Mouse (Mus musculus): ENCODE measurements around the gene Ccin. TPM values are rescaled to one million over a fixed set of nuclear protein-coding genes. Genes with fewer than 3 reads are reported as not detected.

Ccin gene
- polyA plus RNA-seq, 1 experiment from 2014 or later, result not detected

GRCm38 (mm10) chr4:44004126-44004525 lies 20.8 kb downstream of the Ccin start, which contains the start of gene Clta:
Gene Clta (plus strand): TSS chr4:44004452.
- no peak within 1 kb of the TSS for H3K4me2 ChIP-seq (replicated peaks)
- no peak for ATAC-seq (ENCODE audit: insufficient number of reproducible peaks, insufficient read depth, low FRiP score, low TSS enrichment)
- no peaks in the 10 kb centered on the region for H3K36me3 ChIP-seq
- H3K9ac ChIP-seq, result no peak within 1 kb of the TSS
- no peaks in the 10 kb centered on the region for H3K4me1 ChIP-seq
- no peaks in the 10 kb centered on the region for H3K27me3 ChIP-seq
- H3K4me3 ChIP-seq, result no peak within 1 kb of the TSS
- no peak within 1 kb of the TSS for H3K27ac ChIP-seq
- 87% methylated on average over 5 of the region's 5 CpGs for WGBS
- no peaks in the 10 kb centered on the region for H3K9me3 ChIP-seq

GRCm38 (mm10) chr4:44004623-44005409 lies 21.5 kb downstream of the Ccin start:
- Histone ChIP-seq H3K4me1 (no peaks in the 10 kb centered on the region), H3K4me3 (no peak overlapping the region), H3K27ac (no peak overlapping the region), H3K36me3 (no peaks in the 10 kb centered on the region), H3K4me2 (replicated peaks) (no peak overlapping the region), H3K9ac (no peak overlapping the region), H3K9me3 (no peaks in the 10 kb centered on the region), H3K27me3 (no peaks in the 10 kb centered on the region)
- WGBS, result 71% methylated on average over 3 of the region's 3 CpGs
- no peak for ATAC-seq (ENCODE audit: insufficient number of reproducible peaks, insufficient read depth, low FRiP score, low TSS enrichment)

GRCm38 (mm10) chr4:44010176-44010575 lies 26.9 kb downstream of the Ccin start:
- ATAC-seq (ENCODE audit: insufficient number of reproducible peaks, insufficient read depth, low FRiP score, low TSS enrichment), result no peak
- Histone ChIP-seq H3K9ac (no peak overlapping the region), H3K4me3 (no peak overlapping the region), H3K9me3 (no peaks in the 10 kb centered on the region), H3K27ac (no peak overlapping the region), H3K36me3 (no peaks in the 10 kb centered on the region), H3K4me2 (replicated peaks) (no peak overlapping the region), H3K4me1 (peaks cover 20% of the 10 kb centered on the region), H3K27me3 (no peaks in the 10 kb centered on the region)
- WGBS, result 91% methylated on average over 1 of the region's 1 CpGs

- H3K4me3 ChIP-seq, result no peak overlapping the region
- H3K4me2 ChIP-seq (replicated peaks), result no peak overlapping the region
- WGBS, result 39% methylated on average over 2 of the region's 2 CpGs
- H3K27me3 ChIP-seq, result no peaks in the 10 kb centered on the region
- H3K9me3 ChIP-seq, result no peaks in the 10 kb centered on the region
- peaks cover 20% of the 10 kb centered on the region for H3K4me1 ChIP-seq
- no peak overlapping the region for H3K9ac ChIP-seq
- no peaks in the 10 kb centered on the region for H3K36me3 ChIP-seq
- no peak for ATAC-seq (ENCODE audit: insufficient number of reproducible peaks, insufficient read depth, low FRiP score, low TSS enrichment)
- H3K27ac ChIP-seq, result no peak overlapping the region
These were observed 27.6 kb downstream of the Ccin start for GRCm38 (mm10) chr4:44010893-44011292.

GRCm38 (mm10) chr4:44011799-44012198 lies 28.5 kb downstream of the Ccin start:
- Histone ChIP-seq H3K27ac (0 out of 2 replicates have a peak overlapping the region, but pooled peaks have one; percentile 50), H3K27me3 (no peaks in the 10 kb centered on the region), H3K9me3 (no peaks in the 10 kb centered on the region), H3K4me3 (peak overlapping the region; percentile 98), H3K4me1 (peaks cover 20% of the 10 kb centered on the region), H3K9ac (peak overlapping the region; percentile 95), H3K4me2 (replicated peaks) (peak overlapping the region; percentile 98), H3K36me3 (no peaks in the 10 kb centered on the region)
- 83% methylated on average over 3 of the region's 3 CpGs for WGBS
- ATAC-seq (ENCODE audit: insufficient number of reproducible peaks, insufficient read depth, low FRiP score, low TSS enrichment), result no peak

GRCm38 (mm10) chr4:44012376-44013367 lies 29.4 kb downstream of the Ccin start:
- ATAC-seq (ENCODE audit: insufficient number of reproducible peaks, insufficient read depth, low FRiP score, low TSS enrichment), result peak; percentile 92
- Histone ChIP-seq H3K27ac (peak overlapping the region; percentile 69), H3K4me2 (replicated peaks) (peak overlapping the region; percentile 98)

GRCm38 (mm10) chr4:44013391-44014070 lies 30.2 kb downstream of the Ccin start:
- Histone ChIP-seq H3K4me1 (peaks cover 20% of the 10 kb centered on the region), H3K9me3 (no peaks in the 10 kb centered on the region), H3K36me3 (0 out of 2 replicates have a peak, but pooled peaks cover 4% of the 10 kb centered on the region), H3K4me2 (replicated peaks) (peak overlapping the region; percentile 98), H3K9ac (peak overlapping the region; percentile 95), H3K4me3 (peak overlapping the region; percentile 98), H3K27me3 (no peaks in the 10 kb centered on the region), H3K27ac (no peak overlapping the region)
- ATAC-seq (ENCODE audit: insufficient number of reproducible peaks, insufficient read depth, low FRiP score, low TSS enrichment), result no peak
- 24% methylated on average over 11 of the region's 11 CpGs for WGBS

More at GRCm38 (mm10) chr4:44012376-44013367, 29.4 kb downstream of the Ccin start:
- Histone ChIP-seq H3K9ac (peak overlapping the region; percentile 95), H3K4me3 (peak overlapping the region; percentile 98), H3K4me1 (peaks cover 20% of the 10 kb centered on the region), H3K27me3 (no peaks in the 10 kb centered on the region), H3K9me3 (no peaks in the 10 kb centered on the region), H3K36me3 (no peaks in the 10 kb centered on the region)
- under 1% methylated on average over 77 of the region's 77 CpGs for WGBS

- 81% methylated on average over 4 of the region's 4 CpGs for WGBS
These were observed 32.8 kb downstream of the Ccin start for GRCm38 (mm10) chr4:44016071-44016470.

GRCm38 (mm10) chr4:44016791-44017190 lies 33.5 kb downstream of the Ccin start:
- peaks cover 20% of the 10 kb centered on the region for H3K4me1 ChIP-seq
- no peaks in the 10 kb centered on the region for H3K27me3 ChIP-seq

More at GRCm38 (mm10) chr4:44016071-44016470, 32.8 kb downstream of the Ccin start:
- H3K9me3 ChIP-seq, result no peaks in the 10 kb centered on the region
- H3K27ac ChIP-seq, result no peak overlapping the region
- H3K27me3 ChIP-seq, result no peaks in the 10 kb centered on the region
- ATAC-seq (ENCODE audit: insufficient number of reproducible peaks, insufficient read depth, low FRiP score, low TSS enrichment), result no peak
- no peak overlapping the region for H3K4me3 ChIP-seq
- H3K4me2 ChIP-seq (replicated peaks), result no peak overlapping the region
- peaks cover 20% of the 10 kb centered on the region for H3K4me1 ChIP-seq
- H3K36me3 ChIP-seq, result peaks cover 25% of the 10 kb centered on the region
- no peak overlapping the region for H3K9ac ChIP-seq

GRCm38 (mm10) chr4:44022323-44022722 lies 39.0 kb downstream of the Ccin start:
- no peak overlapping the region for H3K4me2 ChIP-seq (replicated peaks)
- H3K36me3 ChIP-seq, result peaks cover 86% of the 10 kb centered on the region
- H3K4me1 ChIP-seq, result no peaks in the 10 kb centered on the region
- ATAC-seq (ENCODE audit: insufficient number of reproducible peaks, insufficient read depth, low FRiP score, low TSS enrichment), result no peak
- H3K27me3 ChIP-seq, result no peaks in the 10 kb centered on the region
- no peak overlapping the region for H3K9ac ChIP-seq
- no peaks in the 10 kb centered on the region for H3K9me3 ChIP-seq
- no peak overlapping the region for H3K4me3 ChIP-seq
- H3K27ac ChIP-seq, result no peak overlapping the region
- 89% methylated on average over 4 of the region's 4 CpGs for WGBS

More at GRCm38 (mm10) chr4:44016791-44017190, 33.5 kb downstream of the Ccin start:
- WGBS, result 93% methylated on average over 12 of the region's 12 CpGs
- Histone ChIP-seq H3K9ac (no peak overlapping the region), H3K36me3 (peaks cover 32% of the 10 kb centered on the region), H3K9me3 (no peaks in the 10 kb centered on the region), H3K4me2 (replicated peaks) (no peak overlapping the region), H3K27ac (no peak overlapping the region), H3K4me3 (no peak overlapping the region)
- no peak for ATAC-seq (ENCODE audit: insufficient number of reproducible peaks, insufficient read depth, low FRiP score, low TSS enrichment)

GRCm38 (mm10) chr4:44022766-44023165 lies 39.5 kb downstream of the Ccin start:
- 0 out of 2 replicates have a peak, but pooled peaks have one; percentile 6 for ATAC-seq (ENCODE audit: insufficient number of reproducible peaks, insufficient read depth, low FRiP score, low TSS enrichment)
- H3K36me3 ChIP-seq, result peaks cover 91% of the 10 kb centered on the region
- H3K27ac ChIP-seq, result no peak overlapping the region
- H3K4me3 ChIP-seq, result no peak overlapping the region
- no peaks in the 10 kb centered on the region for H3K27me3 ChIP-seq
- no peaks in the 10 kb centered on the region for H3K9me3 ChIP-seq
- no peak overlapping the region for H3K4me2 ChIP-seq (replicated peaks)
- H3K4me1 ChIP-seq, result peaks cover 1% of the 10 kb centered on the region; the same call in 1 of the 2 replicates
- H3K9ac ChIP-seq, result no peak overlapping the region
- WGBS, result 88% methylated on average over 11 of the region's 11 CpGs

All from embryonic facial prominence, embryonic 12.5 days (tissue).